8 mouse cellular contexts compared by ENCODE assay signal in genomic region chr1:72236363-72237006, GRCm38 (mm10). TPM values are rescaled to one million over a fixed set of nuclear protein-coding genes. Genes with fewer than 3 reads are reported as not detected.
A peak's percentile ranks its signal among the peaks of the same experiment; 100 is the strongest.
DNase-seq lines count a peak whose midpoint lies in the region; ATAC-seq and TF ChIP-seq lines count a peak whose summit lies in the region.
"Not testable (repeated sequence)": the region's sequence is repeated elsewhere in the genome, so short reads cannot be mapped to it uniquely, and the experiment has no call there.

No protein-coding gene starts in this region.

- H3K9ac ChIP-seq in hindbrain, embryonic 16.5 days (ENCODE audit: low read depth, low read length), result peak overlapping the region; percentile 76

- ATAC-seq in common myeloid progenitor, adult 5-6 weeks (replicated peaks; ENCODE audit: low read depth, poor library complexity, severe bottlenecking), result peak; percentile 91
- peak; percentile 89 for ATAC-seq in hindbrain, embryonic 16.5 days

- H3K4me1 ChIP-seq in hindbrain, embryonic 16.5 days (ENCODE audit: control insufficient read depth, insufficient read depth, low read depth, low read length), result not testable (repeated sequence)

- H3K4me3 ChIP-seq in gastrocnemius, adult 2 months, result peak overlapping the region; percentile 87
- H3K4me3 ChIP-seq in hindbrain, embryonic 16.5 days (ENCODE audit: low read length), result peak overlapping the region; percentile 68

- H3K27me3 ChIP-seq in hindbrain, embryonic 16.5 days (replicated peaks; ENCODE audit: control insufficient read depth, insufficient read depth, low read length), result not testable (repeated sequence)

- H3K27ac ChIP-seq in gastrocnemius, adult 2 months, result peak overlapping the region; percentile 90
- H3K27ac ChIP-seq in hindbrain, embryonic 16.5 days (ENCODE audit: low read depth, low read length), result peak overlapping the region; percentile 81

- not testable (repeated sequence) for TF ChIP-seq CTCF in gastrocnemius, adult 2 months (IDR thresholded peaks at IDR 0.05)

- intact Hi-C loops in gastrocnemius, adult 2 months (cut with DNase I), result not testable (repeated sequence)

- H3K36me3 ChIP-seq in hindbrain, embryonic 16.5 days (ENCODE audit: control insufficient read depth, insufficient read depth, low read length), result not testable (repeated sequence)

- H3K4me2 ChIP-seq in hindbrain, embryonic 16.5 days (ENCODE audit: low read length), result peak overlapping the region; percentile 75

- DNase-seq in NIH3T3 (ENCODE audit: low read depth), result peak; percentile 79
- peak; percentile 90 for DNase-seq in gastrocnemius, adult 2 months
- peak; percentile 67 to 80 for DNase-seq in left cerebral cortex, adult 18-20 months (ENCODE audit: low spot score in 2 of 2)
- peak; percentile 76 to 82 for DNase-seq in lung, postnatal 4 days
- peak; percentile 86 for DNase-seq in right cerebral cortex, adult 18-20 months
- DNase-seq in urinary bladder, adult 2 months (ENCODE audit: low spot score), result peak; percentile 60

- under 1% methylated on average over 33 of the region's 50 CpGs for WGBS in hindbrain, embryonic 16.5 days

- H3K9me3 ChIP-seq in hindbrain, embryonic 16.5 days (ENCODE audit: control insufficient read depth, low read length), result not testable (repeated sequence)

RNA-seq across cellular contexts. Expression of gene Mreg, which starts 24.4 kb away (rescaled TPM):
- 0.05 TPM in 1 of 2 replicates, not detected in the other for total RNA-seq in common myeloid progenitor, adult 5-6 weeks (2017)
- 10 to 100 TPM; 37.7 to 60.5 TPM for total RNA-seq in gastrocnemius, adult 2 months (2021)
- 2.2 and 2.7 TPM in 2 replicates for polyA plus RNA-seq in hindbrain, embryonic 16.5 days (2015; fragmentation: Nextera tagmentation; extraction: Ambion mirVana)
- 1 to 10 TPM; 5.2 to 6.1 TPM for total RNA-seq in left cerebral cortex, adult 18-20 months (2021)
- 23.3 and 30.0 TPM in 2 replicates for polyA plus RNA-seq in urinary bladder, adult 2 months (2012; rRNA removed)

RNA-seq across cellular contexts. Expression of gene Pecr, which starts 47.6 kb away (rescaled TPM):
- total RNA-seq in common myeloid progenitor, adult 5-6 weeks (2017), result 3.0 and 17.4 TPM in 2 replicates
- total RNA-seq in gastrocnemius, adult 2 months (2021), result 10 to 100 TPM; 15.7 to 16.4 TPM
- 9.4 and 10.6 TPM in 2 replicates for polyA plus RNA-seq in hindbrain, embryonic 16.5 days (2015; fragmentation: Nextera tagmentation; extraction: Ambion mirVana)
- total RNA-seq in left cerebral cortex, adult 18-20 months (2021), result 1 to 10 TPM; 5.1 to 6.4 TPM
- polyA plus RNA-seq in urinary bladder, adult 2 months (2012; rRNA removed), result 15.3 and 16.5 TPM in 2 replicates

RNA-seq across cellular contexts. Expression of gene Tmem169, which starts 47.7 kb away (rescaled TPM):
- not detected in 2 replicates for total RNA-seq in common myeloid progenitor, adult 5-6 weeks (2017)
- not detected for total RNA-seq in gastrocnemius, adult 2 months (2021)
- 34.2 and 38.7 TPM in 2 replicates for polyA plus RNA-seq in hindbrain, embryonic 16.5 days (2015; fragmentation: Nextera tagmentation; extraction: Ambion mirVana)
- 10 to 100 TPM; 13.7 to 14.1 TPM for total RNA-seq in left cerebral cortex, adult 18-20 months (2021)
- 0.15 and 0.21 TPM in 2 replicates for polyA plus RNA-seq in urinary bladder, adult 2 months (2012; rRNA removed)

Comparison
In these comparisons a context has a peak if more than half of its experiments do, and no peak if none do; other contexts are left out.
1. Peak in every context shown above with its lines: DNase-seq, ATAC-seq, H3K4me3 ChIP-seq and H3K27ac ChIP-seq.
2. RNA of gene Mreg, which starts 24.4 kb away (total RNA-seq): 37.7 to 60.5 TPM in gastrocnemius, adult 2 months; 5.2 to 6.1 TPM in left cerebral cortex, adult 18-20 months and 0.05 TPM in common myeloid progenitor, adult 5-6 weeks; every median in the first group is over 4 times any median in the second.
3. RNA of gene Tmem169, which starts 47.7 kb away (total RNA-seq): 13.7 to 14.1 TPM in left cerebral cortex, adult 18-20 months; not detected in gastrocnemius, adult 2 months and not detected in common myeloid progenitor, adult 5-6 weeks; every median in the first group is over 10 times any median in the second.